Mouse (Mus musculus) neural tube, embryonic 13.5 days (tissue): ENCODE measurements at regions not wholly inside any gene's neighbourhood (a gene's known extent, or its start where the extent isn't known, plus 50 kb on each side); places are given as distances from the start of the nearest gene placed in this dataset.

Source experiments
- ATAC-seq: fragments of 200-750 bp; cut with Nextera tagmentation; 2 replicates; pipeline ENCODE4 v1.8.0; 2017; ENCODE audit warnings: low read depth, mild to moderate bottlenecking, moderate TSS enrichment, moderate library complexity
- H3K27ac ChIP-seq: fragments of 300-500 bp; sonication (generic); replicated peaks from 2 replicates; pipeline ENCODE4 v1.5.1; 2015; ENCODE audit warnings: moderate library complexity, mild to moderate bottlenecking, inconsistent platforms
- H3K27me3 ChIP-seq: fragments of 300-500 bp; sonication (generic); 2 replicates; pipeline ENCODE4 v1.6.1; 2015; ENCODE audit warnings: mild to moderate bottlenecking, inconsistent platforms
- H3K36me3 ChIP-seq: fragments of 300-500 bp; sonication (generic); 2 replicates; pipeline ENCODE4 v1.6.1; 2015; ENCODE audit warnings: mild to moderate bottlenecking, inconsistent platforms
- H3K4me1 ChIP-seq: fragments of 300-500 bp; sonication (generic); replicated peaks from 2 replicates; pipeline ENCODE4 v1.6.1; 2015; ENCODE audit warnings: inconsistent platforms
- H3K4me2 ChIP-seq: fragments of 300-500 bp; sonication (generic); 2 replicates; pipeline ENCODE4 v1.6.1; 2015; ENCODE audit warnings: inconsistent platforms, mild to moderate bottlenecking, moderate library complexity
- H3K4me3 ChIP-seq: fragments of 300-500 bp; sonication (generic); 2 replicates; pipeline ENCODE4 v1.5.1; 2015; ENCODE audit warnings: mild to moderate bottlenecking, inconsistent platforms
- H3K9ac ChIP-seq: fragments of 300-500 bp; sonication (generic); 2 replicates; pipeline ENCODE4 v1.6.1; 2015; ENCODE audit warnings: moderate library complexity, mild to moderate bottlenecking, inconsistent platforms
- H3K9me3 ChIP-seq: fragments of 300-500 bp; sonication (generic); 2 replicates; pipeline ENCODE4 v1.6.1; 2016; ENCODE audit warnings: inconsistent platforms
- WGBS: fragments of 180-500 bp; shearing (Covaris S2); methylation state at CpG from one replicate; pipeline ENCODE4 v1.1.7; 2015; 5-methylcytosine and 5-hydroxymethylcytosine counted together

DNA sequence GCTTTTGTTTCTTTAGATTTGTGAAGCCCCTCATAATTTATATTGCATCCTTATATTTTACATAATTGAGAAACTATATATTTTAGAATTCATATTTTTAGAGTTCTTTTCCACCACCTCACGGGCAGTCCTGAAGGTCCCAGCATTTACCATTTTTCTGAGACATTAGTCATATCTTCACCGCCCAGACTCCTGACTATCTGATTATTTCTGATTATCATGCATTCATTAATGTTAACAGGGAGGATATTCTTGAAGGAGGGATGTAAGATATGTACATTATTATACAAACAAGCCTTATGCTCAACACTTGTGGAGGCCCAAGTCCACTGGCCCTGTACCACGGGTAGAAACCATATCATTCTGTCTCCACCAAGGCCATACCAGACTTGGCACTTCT, 743.4 kb downstream of the Hace1 start:
- no peak for ATAC-seq
- 92% methylated on average over 3 of the region's 3 CpGs for WGBS
- Histone ChIP-seq H3K27me3 (no peaks in the 10 kb centered on the region), H3K4me1 (no peaks in the 10 kb centered on the region), H3K36me3 (no peaks in the 10 kb centered on the region), H3K27ac (no peak overlapping the region), H3K4me3 (no peak overlapping the region), H3K9me3 (no peaks in the 10 kb centered on the region), H3K4me2 (no peak overlapping the region), H3K9ac (no peak overlapping the region)

GRCm38 (mm10) chr10:46329052-46329451, 751.4 kb downstream of the Hace1 start:
- Histone ChIP-seq H3K9ac (no peak overlapping the region), H3K9me3 (no peaks in the 10 kb centered on the region), H3K27ac (no peak overlapping the region), H3K4me3 (no peak overlapping the region), H3K4me2 (no peak overlapping the region), H3K36me3 (no peaks in the 10 kb centered on the region), H3K4me1 (no peaks in the 10 kb centered on the region), H3K27me3 (no peaks in the 10 kb centered on the region)
- no peak for ATAC-seq
- WGBS, result 81% methylated on average over 1 of the region's 1 CpGs

DNA sequence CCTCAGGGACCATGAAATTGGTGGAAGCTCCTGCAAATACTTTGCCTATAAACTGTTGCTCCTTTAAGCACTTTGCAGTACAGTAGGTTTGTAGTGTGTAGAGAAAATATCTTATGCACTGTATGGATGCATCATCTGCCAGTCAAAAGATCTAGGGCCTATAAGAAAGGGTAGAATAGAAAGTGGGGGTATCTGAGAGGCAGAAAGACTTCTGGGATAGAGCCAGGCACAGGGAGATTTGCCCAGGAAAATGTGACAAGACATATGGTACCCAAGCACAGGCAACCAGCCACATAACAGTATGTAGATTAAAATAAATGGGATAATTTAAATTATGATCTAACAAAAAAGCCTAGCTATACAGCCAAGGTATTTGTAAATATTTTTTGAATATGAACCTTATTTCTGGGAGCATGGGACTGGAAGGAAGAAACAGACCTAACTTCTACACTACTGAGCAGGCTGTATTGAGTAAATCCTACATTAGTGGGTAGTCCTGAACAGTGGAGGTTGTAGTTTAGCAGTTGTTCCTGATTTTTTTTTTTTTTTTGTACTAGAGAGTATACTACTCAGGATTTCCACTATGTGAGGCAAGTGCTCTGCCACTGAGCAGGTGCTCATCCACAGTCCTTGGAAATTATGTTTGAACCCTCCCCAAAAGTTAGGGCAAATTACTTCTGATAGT, 754.1 kb downstream of the Hace1 start:
- H3K9ac ChIP-seq, result no peak overlapping the region
- no peaks in the 10 kb centered on the region for H3K27me3 ChIP-seq
- H3K4me3 ChIP-seq, result no peak overlapping the region
- no peaks in the 10 kb centered on the region for H3K36me3 ChIP-seq
- ATAC-seq, result no peak
- H3K9me3 ChIP-seq, result no peaks in the 10 kb centered on the region
- H3K4me2 ChIP-seq, result no peak overlapping the region
- no peaks in the 10 kb centered on the region for H3K4me1 ChIP-seq
- no peak overlapping the region for H3K27ac ChIP-seq

DNA sequence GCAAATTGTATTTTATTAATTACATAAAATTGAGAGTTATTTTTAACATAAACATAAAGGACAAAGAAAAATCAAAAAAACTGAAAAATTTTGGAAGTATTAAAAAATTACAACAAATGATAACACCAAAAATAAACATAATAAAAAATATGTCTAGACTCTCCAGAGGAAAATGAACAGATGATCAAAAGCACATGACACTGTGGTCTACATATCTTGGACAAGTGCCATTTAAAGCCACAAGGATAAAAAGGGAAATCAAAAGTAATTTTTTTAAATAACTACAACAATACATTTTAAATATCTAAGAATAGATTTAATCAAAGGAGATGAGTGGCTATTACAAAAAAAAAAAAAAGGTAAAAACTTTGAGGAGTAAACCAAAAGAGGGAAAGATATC, 755.6 kb downstream of the Hace1 start:
- H3K4me2 ChIP-seq, result no peak overlapping the region
- ATAC-seq, result no peak
- H3K27ac ChIP-seq, result no peak overlapping the region
- no peaks in the 10 kb centered on the region for H3K36me3 ChIP-seq
- no peak overlapping the region for H3K4me3 ChIP-seq
- no peak overlapping the region for H3K9ac ChIP-seq
- H3K4me1 ChIP-seq, result no peaks in the 10 kb centered on the region
- no peaks in the 10 kb centered on the region for H3K27me3 ChIP-seq
- no peaks in the 10 kb centered on the region for H3K9me3 ChIP-seq

DNA sequence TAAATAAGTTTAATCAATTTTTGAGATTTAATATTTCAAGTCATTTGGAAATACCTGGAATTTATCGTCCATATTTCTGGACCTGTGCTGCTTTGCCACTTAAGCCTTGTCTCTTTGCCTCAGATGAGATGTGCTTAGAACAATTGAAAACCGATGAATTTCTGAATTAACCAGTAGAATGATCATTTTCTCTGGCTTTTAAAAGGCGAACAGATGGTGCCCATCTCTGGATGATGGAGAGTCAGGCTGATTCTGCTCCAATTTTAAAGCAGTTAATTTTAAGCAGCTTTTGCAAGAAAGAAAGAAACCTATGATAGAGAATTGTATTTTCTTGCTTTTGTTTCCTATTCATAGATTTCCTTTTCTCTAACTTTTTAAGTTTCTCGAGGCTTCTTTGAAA, 767.7 kb downstream of the Hace1 start:
- Histone ChIP-seq H3K27me3 (no peaks in the 10 kb centered on the region), H3K9ac (no peak overlapping the region), H3K4me2 (no peak overlapping the region), H3K4me1 (peaks cover 11% of the 10 kb centered on the region), H3K9me3 (no peaks in the 10 kb centered on the region), H3K4me3 (no peak overlapping the region), H3K36me3 (no peaks in the 10 kb centered on the region), H3K27ac (no peak overlapping the region)
- no peak for ATAC-seq
- 55% methylated on average over 4 of the region's 4 CpGs for WGBS

DNA sequence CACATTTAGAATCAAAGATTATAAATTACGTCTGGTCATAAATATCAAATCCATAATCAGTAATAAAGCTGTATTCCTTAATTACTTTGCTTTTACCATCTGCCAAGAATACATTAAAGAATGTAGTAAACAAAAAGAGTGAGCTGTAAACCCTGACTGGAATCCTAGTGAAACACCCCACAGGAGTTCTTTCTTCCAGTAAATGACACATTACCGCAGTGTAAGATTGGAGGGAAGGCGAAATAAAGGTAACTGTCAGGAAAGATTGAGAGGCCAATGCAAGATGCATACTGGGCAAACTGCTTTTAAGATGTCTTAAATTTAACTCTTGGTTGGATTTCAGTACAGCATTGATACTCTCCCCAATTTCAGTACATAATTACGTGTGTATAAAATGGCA, 772.0 kb downstream of the Hace1 start:
- WGBS, result 21% methylated on average over 4 of the region's 4 CpGs
- ATAC-seq, result peak; percentile 67; the same call in 1 of the 2 replicates

GRCm38 (mm10) chr10:46350196-46350595, 772.6 kb downstream of the Hace1 start:
- Histone ChIP-seq H3K9me3 (no peaks in the 10 kb centered on the region), H3K4me3 (no peak overlapping the region), H3K27ac (peak overlapping the region; percentile 61), H3K36me3 (no peaks in the 10 kb centered on the region), H3K4me1 (peaks cover 15% of the 10 kb centered on the region), H3K27me3 (no peaks in the 10 kb centered on the region), H3K4me2 (no peak overlapping the region), H3K9ac (no peak overlapping the region)
- WGBS, result 4% methylated on average over 2 of the region's 2 CpGs
- ATAC-seq, result peak; percentile 65; the same call in 1 of the 2 replicates

More for the DNA sequence above, 772.0 kb downstream of the Hace1 start:
- Histone ChIP-seq H3K4me3 (no peak overlapping the region), H3K4me1 (peaks cover 15% of the 10 kb centered on the region), H3K9ac (no peak overlapping the region), H3K36me3 (no peaks in the 10 kb centered on the region), H3K4me2 (no peak overlapping the region), H3K9me3 (no peaks in the 10 kb centered on the region), H3K27ac (0 out of 2 replicates have a peak overlapping the region, but pooled peaks have one; percentile 61), H3K27me3 (no peaks in the 10 kb centered on the region)

GRCm38 (mm10) chr10:46356775-46357174, 779.1 kb downstream of the Hace1 start:
- Histone ChIP-seq H3K27me3 (no peaks in the 10 kb centered on the region), H3K4me1 (no peaks in the 10 kb centered on the region), H3K27ac (no peak overlapping the region), H3K4me3 (no peak overlapping the region), H3K4me2 (no peak overlapping the region), H3K9me3 (no peaks in the 10 kb centered on the region), H3K36me3 (no peaks in the 10 kb centered on the region), H3K9ac (no peak overlapping the region)
- no peak for ATAC-seq
- 62% methylated on average over 1 of the region's 1 CpGs for WGBS

DNA sequence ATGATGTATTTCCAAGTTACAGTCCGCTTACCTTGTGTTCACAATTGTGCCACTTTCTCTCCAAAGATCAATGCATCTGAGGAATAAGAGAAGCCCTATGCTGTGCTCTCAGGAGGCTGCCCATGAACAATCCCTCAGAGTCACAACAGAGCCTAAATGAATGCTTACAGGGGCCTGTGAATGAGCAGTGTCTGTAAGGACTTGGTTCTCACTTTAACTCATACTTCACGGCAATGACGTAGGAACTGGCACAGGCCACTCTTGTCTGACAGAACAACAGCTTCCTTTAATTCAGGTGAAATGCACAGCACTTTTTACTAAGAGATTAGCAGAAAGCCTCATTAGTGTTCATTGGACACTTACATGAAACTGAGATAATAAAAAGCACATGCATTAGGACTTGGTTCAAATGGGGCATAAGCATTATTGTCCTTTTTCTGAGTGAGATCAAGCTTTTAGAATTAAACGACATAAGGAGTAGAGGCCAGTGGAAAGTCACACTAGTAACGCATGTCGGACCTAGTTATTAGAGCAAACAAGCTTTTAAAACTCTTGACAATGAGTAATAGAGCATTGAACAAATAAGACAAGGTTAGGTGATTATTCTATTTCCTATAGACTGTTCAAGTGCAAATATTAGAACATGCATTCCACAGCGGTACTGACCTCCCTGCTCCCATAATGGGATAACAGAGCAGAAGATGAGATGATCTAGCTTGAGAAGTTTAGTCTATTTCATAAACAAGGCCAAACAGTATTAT, 796.3 kb downstream of the Hace1 start:
- ATAC-seq, result no peak
- 61% methylated on average over 7 of the region's 7 CpGs for WGBS
- H3K27ac ChIP-seq, result no peak overlapping the region

GRCm38 (mm10) chr10:46374646-46375045, 797.0 kb downstream of the Hace1 start:
- no peaks in the 10 kb centered on the region for H3K27me3 ChIP-seq
- H3K4me3 ChIP-seq, result no peak overlapping the region
- no peaks in the 10 kb centered on the region for H3K4me1 ChIP-seq
- H3K4me2 ChIP-seq, result no peak overlapping the region
- H3K27ac ChIP-seq, result no peak overlapping the region
- H3K36me3 ChIP-seq, result no peaks in the 10 kb centered on the region
- 86% methylated on average over 3 of the region's 3 CpGs for WGBS
- H3K9ac ChIP-seq, result no peak overlapping the region
- H3K9me3 ChIP-seq, result no peaks in the 10 kb centered on the region
- ATAC-seq, result no peak

More for the DNA sequence above, 796.3 kb downstream of the Hace1 start:
- Histone ChIP-seq H3K4me1 (no peaks in the 10 kb centered on the region), H3K9ac (no peak overlapping the region), H3K4me2 (no peak overlapping the region), H3K4me3 (no peak overlapping the region), H3K27me3 (no peaks in the 10 kb centered on the region), H3K36me3 (no peaks in the 10 kb centered on the region), H3K9me3 (no peaks in the 10 kb centered on the region)

GRCm38 (mm10) chr10:46397089-46397488, 819.5 kb downstream of the Hace1 start:
- Histone ChIP-seq H3K27ac (no peak overlapping the region), H3K27me3 (no peaks in the 10 kb centered on the region), H3K4me1 (no peaks in the 10 kb centered on the region), H3K4me3 (no peak overlapping the region), H3K9me3 (no peaks in the 10 kb centered on the region), H3K36me3 (no peaks in the 10 kb centered on the region), H3K4me2 (no peak overlapping the region), H3K9ac (no peak overlapping the region)
- ATAC-seq, result no peak
- WGBS, result 89% methylated on average over 4 of the region's 4 CpGs

- Histone ChIP-seq H3K36me3 (no peaks in the 10 kb centered on the region), H3K27ac (no peak overlapping the region), H3K9me3 (no peaks in the 10 kb centered on the region), H3K4me1 (no peaks in the 10 kb centered on the region), H3K4me3 (no peak overlapping the region), H3K27me3 (no peaks in the 10 kb centered on the region), H3K9ac (no peak overlapping the region), H3K4me2 (no peak overlapping the region)
- no peak for ATAC-seq
- WGBS, result 65% methylated on average over 2 of the region's 2 CpGs
These were observed 826.3 kb downstream of the Hace1 start for GRCm38 (mm10) chr10:46403883-46404282.
